ENCODE assay signal across 8 mouse cellular contexts in genomic region chr6:82702593-82703017, GRCm38 (mm10). TPM values are rescaled to one million over a fixed set of nuclear protein-coding genes. Genes with fewer than 3 reads are reported as not detected.
DNase-seq lines count a peak whose midpoint lies in the region; ATAC-seq and TF ChIP-seq lines count a peak whose summit lies in the region.

No protein-coding gene starts in this region.

- TF ChIP-seq POLR2A in embryonic fibroblast, embryonic 13.5 days (IDR thresholded peaks at IDR 0.05; ENCODE audit: low read depth, low read length), result no peak

- no peak overlapping the region for H3K4me2 ChIP-seq in heart, embryonic 12.5 days
- H3K4me2 ChIP-seq in liver, embryonic 12.5 days, result no peak overlapping the region
- H3K4me2 ChIP-seq in stomach, embryonic 14.5 days (replicated peaks; ENCODE audit: low read depth, low read length), result no peak overlapping the region

- H3K27ac ChIP-seq in embryonic fibroblast, embryonic 13.5 days (ENCODE audit: insufficient read depth, low read length), result no peak overlapping the region
- H3K27ac ChIP-seq in heart, embryonic 12.5 days (ENCODE audit: poor library complexity, severe bottlenecking), result no peak overlapping the region
- H3K27ac ChIP-seq in liver, embryonic 12.5 days, result no peak overlapping the region
- H3K27ac ChIP-seq in stomach, embryonic 14.5 days (ENCODE audit: low read length), result no peak overlapping the region

- no peak overlapping the region for H3K4me3 ChIP-seq in embryonic fibroblast, embryonic 13.5 days (ENCODE audit: insufficient read depth, low read length)
- H3K4me3 ChIP-seq in heart, embryonic 12.5 days, result no peak overlapping the region
- H3K4me3 ChIP-seq in liver, embryonic 12.5 days, result no peak overlapping the region
- H3K4me3 ChIP-seq in stomach, embryonic 14.5 days (ENCODE audit: low read depth, low read length), result no peak overlapping the region

- peak; percentile 76 for DNase-seq in A20 (ENCODE audit: low read depth, low spot score)
- DNase-seq in adrenal gland, postnatal 4 days (ENCODE audit: low spot score in 2 of 2), result peak; percentile 75 to 83
- DNase-seq in kidney, postnatal 10 days, result peak; percentile 94
- DNase-seq in natural killer cell, adult 2 months (ENCODE audit: low spot score in 2 of 2), result peak; percentile 73 to 84

- 0 out of 2 replicates have a peak, but pooled peaks cover 9% of the 10 kb centered on the region for H3K27me3 ChIP-seq in heart, embryonic 12.5 days (replicated peaks)
- H3K27me3 ChIP-seq in liver, embryonic 12.5 days (replicated peaks), result no peaks in the 10 kb centered on the region
- no peaks in the 10 kb centered on the region for H3K27me3 ChIP-seq in stomach, embryonic 14.5 days (ENCODE audit: control insufficient read depth, insufficient read depth, low read length)

- peak; percentile 87 for TF ChIP-seq CTCF in embryonic fibroblast, embryonic 13.5 days (IDR thresholded peaks at IDR 0.05; ENCODE audit: borderline replicate concordance, insufficient read depth, low read length)

- WGBS in heart, embryonic 12.5 days, result 32% methylated on average over 16 of the region's 16 CpGs
- WGBS in liver, embryonic 12.5 days (ENCODE audit: insufficient replicate concordance), result 24% methylated on average over 16 of the region's 16 CpGs
- 31% methylated on average over 16 of the region's 16 CpGs for WGBS in stomach, embryonic 14.5 days

- no peak overlapping the region for H3K9ac ChIP-seq in heart, embryonic 12.5 days
- no peak overlapping the region for H3K9ac ChIP-seq in liver, embryonic 12.5 days
- no peak overlapping the region for H3K9ac ChIP-seq in stomach, embryonic 14.5 days (replicated peaks; ENCODE audit: low read depth, low read length)

- H3K4me1 ChIP-seq in embryonic fibroblast, embryonic 13.5 days (ENCODE audit: control insufficient read depth, insufficient read depth, low read length), result no peaks in the 10 kb centered on the region
- no peaks in the 10 kb centered on the region for H3K4me1 ChIP-seq in heart, embryonic 12.5 days (replicated peaks)
- no peaks in the 10 kb centered on the region for H3K4me1 ChIP-seq in liver, embryonic 12.5 days
- H3K4me1 ChIP-seq in stomach, embryonic 14.5 days (ENCODE audit: control insufficient read depth, insufficient read depth, low read length), result no peaks in the 10 kb centered on the region

- H3K36me3 ChIP-seq in heart, embryonic 12.5 days, result no peaks in the 10 kb centered on the region
- H3K36me3 ChIP-seq in liver, embryonic 12.5 days, result no peaks in the 10 kb centered on the region
- H3K36me3 ChIP-seq in stomach, embryonic 14.5 days (ENCODE audit: control insufficient read depth, insufficient read depth, low read length), result no peaks in the 10 kb centered on the region

- peak; percentile 59; the same call in 1 of the 2 replicates for ATAC-seq in heart, embryonic 12.5 days (ENCODE audit: insufficient number of reproducible peaks, low FRiP score)
- ATAC-seq in liver, embryonic 12.5 days, result 0 out of 2 replicates have a peak, but pooled peaks have one; percentile 48
- ATAC-seq in stomach, embryonic 14.5 days (ENCODE audit: insufficient number of reproducible peaks, insufficient read depth, low FRiP score, low read depth), result peak; percentile 59; the same call in 1 of the 2 replicates

- no peaks in the 10 kb centered on the region for H3K9me3 ChIP-seq in heart, embryonic 12.5 days (replicated peaks)
- H3K9me3 ChIP-seq in liver, embryonic 12.5 days (replicated peaks), result no peaks in the 10 kb centered on the region
- no peaks in the 10 kb centered on the region for H3K9me3 ChIP-seq in stomach, embryonic 14.5 days (ENCODE audit: control insufficient read depth, low read depth, low read length)

RNA-seq across cellular contexts. Expression of gene Pole4, which starts 2.6 kb away (rescaled TPM):
- total RNA-seq in adrenal gland, postnatal 4 days (2021), result 10 to 100 TPM; 40.0 to 41.0 TPM
- polyA plus RNA-seq in embryonic fibroblast, embryonic 13.5 days (2011; ENCODE audit: insufficient read length, low read depth, missing spikeins), result 54.9 and 75.0 TPM in 2 replicates
- 106 and 112 TPM in 2 replicates for polyA plus RNA-seq in heart, embryonic 12.5 days (2016; fragmentation: Nextera tagmentation; extraction: Ambion mirVana)
- polyA plus RNA-seq in liver, embryonic 12.5 days (2016; fragmentation: Nextera tagmentation; extraction: Ambion mirVana), result 80.8 and 81.1 TPM in 2 replicates
- 120 and 126 TPM in 2 replicates for polyA plus RNA-seq in stomach, embryonic 14.5 days (2014; fragmentation: Nextera tagmentation; extraction: Ambion mirVana)
